Mouse (Mus musculus) CH12.LX (cell line): ENCODE data around the gene Olfr206.

Experiments used
- CHD2 ChIP-seq: IDR thresholded peaks from 2 replicates; pipeline ENCODE4 v1.6.1; 2011; ENCODE audit warnings: low read length, improper control_type of control experiment
- CTCF ChIP-seq, 2 experiments: IDR thresholded peaks in 1 of 2; conservative IDR thresholded peaks in 1 of 2; 2 replicates each; pipeline ENCODE4 v1.5.1; 2011 to 2012; ENCODE audit warnings: low read depth in 2 of 2, low read length in 2 of 2, improper control_type of control experiment in 1 of 2, inconsistent platforms in 1 of 2, mild to moderate bottlenecking in 1 of 2, moderate library complexity in 1 of 2
- EP300 ChIP-seq: IDR thresholded peaks from 2 replicates; pipeline ENCODE4 v1.6.1; 2011; ENCODE audit warnings: low read length, improper control_type of control experiment
- ETS1 ChIP-seq: conservative IDR thresholded peaks from 2 replicates; pipeline ENCODE4 v1.6.1; 2012; ENCODE audit warnings: low read depth, mild to moderate bottlenecking, inconsistent platforms, low read length, improper control_type of control experiment, moderate library complexity
- JUND ChIP-seq: conservative IDR thresholded peaks from 2 replicates; pipeline ENCODE4 v1.6.1; 2011; ENCODE audit warnings: low read depth, low read length, improper control_type of control experiment
- MAFK ChIP-seq: IDR thresholded peaks from 2 replicates; pipeline ENCODE4 v1.6.1; 2011; ENCODE audit warnings: low read length, improper control_type of control experiment; ENCODE audit not compliant: insufficient replicate concordance
- MAX ChIP-seq: IDR thresholded peaks from 2 replicates; pipeline ENCODE4 v1.6.1; 2011; ENCODE audit warnings: low read length, improper control_type of control experiment
- MEF2A ChIP-seq: IDR thresholded peaks from 2 replicates; pipeline ENCODE4 v1.6.1; 2014; ENCODE audit warnings: low read depth, mild to moderate bottlenecking, inconsistent platforms, low read length, improper control_type of control experiment, borderline replicate concordance
- POLR2A ChIP-seq: IDR thresholded peaks from 2 replicates; pipeline ENCODE4 v1.6.1; 2011; ENCODE audit warnings: low read depth, mild to moderate bottlenecking, improper control_type of control experiment, low read length
- POLR2AphosphoS2 ChIP-seq: IDR thresholded peaks from 2 replicates; pipeline ENCODE4 v1.6.1; 2011; ENCODE audit warnings: low read depth, low read length, improper control_type of control experiment
- RAD21 ChIP-seq: IDR thresholded peaks from 2 replicates; pipeline ENCODE4 v1.6.1; 2011; ENCODE audit warnings: low read depth, mild to moderate bottlenecking, low read length, improper control_type of control experiment, moderate library complexity
- ZC3H11A ChIP-seq: IDR thresholded peaks from 2 replicates; pipeline ENCODE4 v1.6.1; 2012; ENCODE audit warnings: low read depth, mild to moderate bottlenecking, inconsistent platforms, low read length, improper control_type of control experiment
- ZKSCAN1 ChIP-seq: IDR thresholded peaks from 2 replicates; pipeline ENCODE4 v1.6.1; 2012; ENCODE audit warnings: low read depth, inconsistent platforms, low read length, improper control_type of control experiment, borderline replicate concordance

GRCm38 (mm10) chr16:59318148-59318547, 30.9 kb downstream of the Olfr206 start, which contains the start of gene Olfr204:
- TF ChIP-seq POLR2AphosphoS2 (no peak), CTCF (conservative IDR thresholded peaks at IDR 0.05 in 1 of 2, IDR thresholded peaks at IDR 0.05 in 1 of 2; ENCODE audit: low read depth in 2 of 2, low read length in 2 of 2) (no peak), MAX (no peak), POLR2A (no peak), MEF2A (no peak), EP300 (no peak), ZC3H11A (no peak), JUND (no peak), ZKSCAN1 (no peak), RAD21 (no peak), ETS1 (no peak), MAFK (no peak), CHD2 (no peak)
